Mouse (Mus musculus) kidney, postnatal 4 days (tissue): ENCODE data around the gene Myom1.

Experiments used
- DNase-seq, 2 experiments: peaks; one replicate each; pipeline ENCODE4 v3.0.0; 2021; ENCODE audit warnings: mixed read lengths in 2 of 2

Myom1 gene

GRCm38 (mm10) chr17:71106250-71106649, 103.8 kb downstream of the Myom1 start:
- DNase-seq: no peak

- DNase-seq: no peak
Observed at GRCm38 (mm10) chr17:71110753-71111265, 108.4 kb downstream of the Myom1 start.

GRCm38 (mm10) chr17:71112689-71113088, 110.3 kb downstream of the Myom1 start:
- no peak for DNase-seq

- no peak for DNase-seq
Observed at GRCm38 (mm10) chr17:71114282-71114681, 111.8 kb downstream of the Myom1 start.

- DNase-seq: no peak
Observed at GRCm38 (mm10) chr17:71117956-71118355, 115.5 kb downstream of the Myom1 start.

- DNase-seq: no peak
Observed at GRCm38 (mm10) chr17:71118607-71119006, 116.2 kb downstream of the Myom1 start.

- DNase-seq: no peak
Observed at GRCm38 (mm10) chr17:71120626-71121025, 118.2 kb downstream of the Myom1 start.

GRCm38 (mm10) chr17:71124061-71124670, 121.7 kb downstream of the Myom1 start:
- no peak for DNase-seq

GRCm38 (mm10) chr17:71124674-71125073, 122.2 kb downstream of the Myom1 start:
- DNase-seq: no peak

GRCm38 (mm10) chr17:71125519-71125918, 123.1 kb downstream of the Myom1 start:
- DNase-seq: peak; percentile 68 to 79

GRCm38 (mm10) chr17:71126001-71126400, 123.6 kb downstream of the Myom1 start:
- peak; percentile 54 to 67 for DNase-seq

GRCm38 (mm10) chr17:71127464-71128110, 125.2 kb downstream of the Myom1 start:
- peak; percentile 49 to 60 for DNase-seq

- DNase-seq: peak; percentile 66 to 76
Observed at GRCm38 (mm10) chr17:71129489-71130261, 127.2 kb downstream of the Myom1 start.

GRCm38 (mm10) chr17:71132221-71132620, 129.8 kb downstream of the Myom1 start:
- no peak for DNase-seq

- no peak for DNase-seq
Observed at GRCm38 (mm10) chr17:71132856-71133439, 130.5 kb downstream of the Myom1 start.

- DNase-seq: no peak
Observed at GRCm38 (mm10) chr17:71134441-71134955, 132.1 kb downstream of the Myom1 start.

- peak in 1 of 2 experiments; percentile 51 for DNase-seq
Observed at GRCm38 (mm10) chr17:71135108-71135507, 132.7 kb downstream of the Myom1 start.

- DNase-seq: no peak
Observed at GRCm38 (mm10) chr17:71135866-71136265, 133.4 kb downstream of the Myom1 start.

GRCm38 (mm10) chr17:71136384-71137333, 134.2 kb downstream of the Myom1 start:
- DNase-seq: no peak

GRCm38 (mm10) chr17:71137334-71137721, 134.9 kb downstream of the Myom1 start:
- no peak for DNase-seq

GRCm38 (mm10) chr17:71142068-71142467, 139.6 kb downstream of the Myom1 start:
- no peak for DNase-seq

- no peak for DNase-seq
Observed at GRCm38 (mm10) chr17:71143155-71143554, 140.7 kb downstream of the Myom1 start.
